Mouse (Mus musculus) kidney, postnatal 10 days (tissue): ENCODE measurements at regions not wholly inside any gene's neighbourhood (a gene's known extent, or its start where the extent isn't known, plus 50 kb on each side); places are given as distances from the start of the nearest gene placed in this dataset.

ENCODE experiments used
- DNase-seq: peaks from one replicate; pipeline ENCODE4 v3.0.0; 2021; ENCODE audit warnings: mixed read lengths

GRCm38 (mm10) chr4:119018573-119018972 lies 57.2 kb downstream of the Lao1 start:
- DNase-seq, result no peak

- peak; percentile 39 for DNase-seq
Measured at GRCm38 (mm10) chr4:119019013-119019781, 57.8 kb downstream of the Lao1 start.

GRCm38 (mm10) chr4:119022338-119022737 lies 61.0 kb downstream of the Lao1 start:
- DNase-seq, result no peak

- DNase-seq, result no peak
Measured at GRCm38 (mm10) chr4:119026237-119026861, 65.0 kb downstream of the Lao1 start.

GRCm38 (mm10) chr4:119028208-119028821 lies 66.9 kb downstream of the Lao1 start:
- DNase-seq, result no peak

- no peak for DNase-seq
Measured at GRCm38 (mm10) chr4:119029091-119029490, 67.7 kb downstream of the Lao1 start.

- no peak for DNase-seq
Measured at GRCm38 (mm10) chr4:119029735-119030134, 68.4 kb downstream of the Lao1 start.

- no peak for DNase-seq
Measured at GRCm38 (mm10) chr4:119030865-119031264, 69.5 kb downstream of the Lao1 start.

- DNase-seq, result no peak
Measured at GRCm38 (mm10) chr4:119033006-119033405, 71.6 kb downstream of the Lao1 start.

GRCm38 (mm10) chr4:119036582-119036981 lies 71.9 kb upstream of the Slc2a1 start:
- DNase-seq, result no peak

- no peak for DNase-seq
Measured at GRCm38 (mm10) chr4:119040041-119040440, 68.5 kb upstream of the Slc2a1 start.

GRCm38 (mm10) chr4:119041616-119042015 lies 66.9 kb upstream of the Slc2a1 start:
- DNase-seq, result peak; percentile 39

GRCm38 (mm10) chr4:119044005-119044677 lies 64.4 kb upstream of the Slc2a1 start:
- no peak for DNase-seq

- DNase-seq, result no peak
Measured at GRCm38 (mm10) chr4:119044836-119045235, 63.7 kb upstream of the Slc2a1 start.

GRCm38 (mm10) chr4:119050867-119051353 lies 57.6 kb upstream of the Slc2a1 start:
- no peak for DNase-seq

GRCm38 (mm10) chr4:119052537-119052936 lies 56.0 kb upstream of the Slc2a1 start:
- no peak for DNase-seq

- no peak for DNase-seq
Measured at GRCm38 (mm10) chr4:119053241-119053640, 55.3 kb upstream of the Slc2a1 start.

- DNase-seq, result no peak
Measured at GRCm38 (mm10) chr4:119053680-119054079, 54.8 kb upstream of the Slc2a1 start.

- DNase-seq, result no peak
Measured at GRCm38 (mm10) chr4:119054129-119054528, 54.4 kb upstream of the Slc2a1 start.

GRCm38 (mm10) chr4:119057191-119057590 lies 51.3 kb upstream of the Slc2a1 start:
- no peak for DNase-seq

GRCm38 (mm10) chr4:119057826-119058225 lies 50.7 kb upstream of the Slc2a1 start:
- DNase-seq, result peak; percentile 65
